Mouse (Mus musculus) cerebellum, adult (tissue): Measurements from ENCODE around the gene Eif4e2.
A peak's percentile ranks its signal among the peaks of the same experiment; 100 is the strongest.

ENCODE experiments used
- ATAC-seq: cut with Nextera tagmentation; 2 replicates; pipeline ENCODE4 v1.9.2; 2017; ENCODE audit warnings: mild to moderate bottlenecking, moderate library complexity, mixed read lengths; ENCODE audit not compliant: insufficient number of reproducible peaks, low FRiP score, low TSS enrichment

The Eif4e2 gene

GRCm38 (mm10) chr1:87213735-87214704 is at the start of gene Eif4e2:
Gene Eif4e2 (plus strand): TSS chr1:87213914.
- peak; percentile 93 for ATAC-seq

GRCm38 (mm10) chr1:87164164-87164795 is 49.4 kb upstream of the Eif4e2 start:
- no peak for ATAC-seq

- no peak for ATAC-seq
Observed at GRCm38 (mm10) chr1:87164796-87165184, 48.9 kb upstream of the Eif4e2 start.

GRCm38 (mm10) chr1:87170458-87170857 is 43.3 kb upstream of the Eif4e2 start:
- no peak for ATAC-seq

GRCm38 (mm10) chr1:87171312-87171711 is 42.4 kb upstream of the Eif4e2 start:
- ATAC-seq, result no peak

GRCm38 (mm10) chr1:87172316-87172715 is 41.4 kb upstream of the Eif4e2 start:
- no peak for ATAC-seq

- peak; percentile 46; the same call in 1 of the 2 replicates for ATAC-seq
Observed at GRCm38 (mm10) chr1:87174006-87174955, 39.4 kb upstream of the Eif4e2 start.

GRCm38 (mm10) chr1:87175852-87176292 is 37.8 kb upstream of the Eif4e2 start:
- ATAC-seq, result no peak

- ATAC-seq, result no peak
Observed at GRCm38 (mm10) chr1:87180896-87181295, 32.8 kb upstream of the Eif4e2 start.

GRCm38 (mm10) chr1:87183013-87183412 is 30.7 kb upstream of the Eif4e2 start, which contains the start of gene Prss56:
Gene Prss56 (plus strand): TSS chr1:87183313.
- no peak for ATAC-seq

- ATAC-seq, result no peak
Observed at GRCm38 (mm10) chr1:87183998-87184750, 29.5 kb upstream of the Eif4e2 start.

- ATAC-seq, result peak; percentile 31; the same call in 1 of the 2 replicates
Observed at GRCm38 (mm10) chr1:87184751-87185139, 29.0 kb upstream of the Eif4e2 start.

GRCm38 (mm10) chr1:87185526-87185925 is 28.2 kb upstream of the Eif4e2 start:
- ATAC-seq, result no peak

GRCm38 (mm10) chr1:87186261-87187036 is 27.3 kb upstream of the Eif4e2 start:
- ATAC-seq, result peak; percentile 5; the same call in 1 of the 2 replicates

GRCm38 (mm10) chr1:87187037-87187355 is 26.7 kb upstream of the Eif4e2 start:
- ATAC-seq, result peak; percentile 49; the same call in 1 of the 2 replicates

GRCm38 (mm10) chr1:87190429-87190828 is 23.3 kb upstream of the Eif4e2 start, which contains the start of gene Chrnd:
Gene Chrnd (plus strand): TSS chr1:87190607.
- no peak for ATAC-seq

- ATAC-seq, result no peak
Observed at GRCm38 (mm10) chr1:87197296-87197695, 16.4 kb upstream of the Eif4e2 start.

GRCm38 (mm10) chr1:87198119-87199065 is 15.3 kb upstream of the Eif4e2 start:
- no peak for ATAC-seq
